Mouse (Mus musculus): ENCODE measurements around the gene Ddx39b. TPM values are rescaled to one million over a fixed set of nuclear protein-coding genes. Genes with fewer than 3 reads are reported as not detected.

Ddx39b gene
- total and polyA plus RNA-seq, 3 experiments = 206 to 787 (median 581) TPM

- peaks cover 3 to 12% of the 10 kb centered on the region in 2 experiments; a peak in 2 of 4 replicates for H3K36me3 ChIP-seq (ENCODE audit: control insufficient read depth in 1 of 2, insufficient read depth in 2 of 2, low read length in 2 of 2)
- H3K9ac ChIP-seq (ENCODE audit: control insufficient read depth, low read depth, low read length, poor library complexity, severe bottlenecking) = peak within 1 kb of the TSS; percentile 94
- DNase-seq (ENCODE audit: low read depth, low spot score) = peak; percentile 99
- H3K79me2 ChIP-seq (ENCODE audit: control insufficient read depth, insufficient read depth, low read length, poor library complexity) = peaks cover 23% of the 10 kb centered on the region
- H3K4me3 ChIP-seq (ENCODE audit: control insufficient read depth in 1 of 2, insufficient read depth in 1 of 2, low read depth in 2 of 2, low read length in 2 of 2) = peak within 1 kb of the TSS; percentile 64 to 94
- no peaks in the 10 kb centered on the region for H3K27me3 ChIP-seq (ENCODE audit: control insufficient read depth in 1 of 2, insufficient read depth in 2 of 2, low read length in 2 of 2)
- H3K4me1 ChIP-seq (ENCODE audit: control insufficient read depth in 1 of 2, insufficient read depth in 2 of 2, low read length in 2 of 2) = peaks cover 4 to 17% of the 10 kb centered on the region in 2 experiments; a peak in 3 of 4 replicates
- H3K9me3 ChIP-seq (replicated peaks; ENCODE audit: insufficient read depth, low read length) = no peaks in the 10 kb centered on the region
- peak within 1 kb of the TSS; percentile 98 for H3K27ac ChIP-seq (ENCODE audit: control insufficient read depth, low read depth, low read length)
- TF ChIP-seq ELF1 (IDR thresholded peaks at IDR 0.05; ENCODE audit: low read depth, low read length) = peak; percentile 98
- TF ChIP-seq ZNF384 (IDR thresholded peaks at IDR 0.05; ENCODE audit: low read depth, low read length) = 0 out of 2 replicates have a peak, but pooled peaks have one; percentile 4
- peak; percentile 67 for TF ChIP-seq ZMIZ1 (IDR thresholded peaks at IDR 0.05; ENCODE audit: low read depth, low read length)
- peak; percentile 61; the same call in 1 of the 2 replicates for TF ChIP-seq NRF1 (IDR thresholded peaks at IDR 0.05; ENCODE audit: insufficient read depth, low read depth, low read length, poor library complexity, severe bottlenecking)
- peak; percentile 96 for TF ChIP-seq SIN3A (IDR thresholded peaks at IDR 0.05; ENCODE audit: low read length)
- peak; percentile 89 for TF ChIP-seq KAT2A (conservative IDR thresholded peaks at IDR 0.05; ENCODE audit: low read depth, low read length)
- peak; percentile 77; the same call in 1 of the 2 replicates for TF ChIP-seq JUND (IDR thresholded peaks at IDR 0.05; ENCODE audit: low read depth, low read length)
- peak; percentile 75 to 78 for TF ChIP-seq POLR2A (IDR thresholded peaks at IDR 0.05; ENCODE audit: control insufficient read depth in 1 of 2, insufficient read depth in 1 of 2, low read depth in 1 of 2, low read length in 2 of 2, poor library complexity in 1 of 2)
- TF ChIP-seq ETS1 (IDR thresholded peaks at IDR 0.05; ENCODE audit: low read depth, low read length) = peak; percentile 66
- TF ChIP-seq MXI1 (IDR thresholded peaks at IDR 0.05; ENCODE audit: low read depth, low read length) = peak; percentile 85
- peak; percentile 83 for TF ChIP-seq TCF12 (IDR thresholded peaks at IDR 0.05; ENCODE audit: low read depth, low read length)
- no peak for TF ChIP-seq POLR2AphosphoS5 (IDR thresholded peaks at IDR 0.05; ENCODE audit: borderline replicate concordance, low read depth, low read length)
- TF ChIP-seq TAL1 (IDR thresholded peaks at IDR 0.05; ENCODE audit: low read length) = no peak
- peak; percentile 68; the same call in 1 of the 2 replicates for TF ChIP-seq CHD1 (IDR thresholded peaks at IDR 0.05; ENCODE audit: low read depth, low read length)
- peak; percentile 22; the same call in 1 of the 2 replicates for TF ChIP-seq MEF2A (IDR thresholded peaks at IDR 0.05; ENCODE audit: extremely low read depth, insufficient replicate concordance, low read depth, low read length, poor library complexity, severe bottlenecking)
- TF ChIP-seq USF1 (IDR thresholded peaks at IDR 0.05; ENCODE audit: low read depth, low read length) = peak; percentile 62
- peak; percentile 63; the same call in 1 of the 2 replicates for TF ChIP-seq POLR2AphosphoS2 (IDR thresholded peaks at IDR 0.05; ENCODE audit: low read length)
- no peak for TF ChIP-seq BHLHE40 (IDR thresholded peaks at IDR 0.05; ENCODE audit: borderline replicate concordance, low read depth, low read length)
- TF ChIP-seq GABPA (IDR thresholded peaks at IDR 0.05; ENCODE audit: low read depth, low read length) = no peak
- TF ChIP-seq SMC3 (IDR thresholded peaks at IDR 0.05; ENCODE audit: low read depth, low read length) = peak; percentile 40
- TF ChIP-seq RAD21 (IDR thresholded peaks at IDR 0.05; ENCODE audit: low read depth, low read length) = no peak
- peak; percentile 75 for TF ChIP-seq NELFE (IDR thresholded peaks at IDR 0.05; ENCODE audit: low read depth, low read length)
- peak; percentile 88 for TF ChIP-seq TBP (IDR thresholded peaks at IDR 0.05; ENCODE audit: low read depth, low read length)
- TF ChIP-seq E2F4 (IDR thresholded peaks at IDR 0.05; ENCODE audit: borderline replicate concordance, low read depth, low read length) = no peak
- no peak for TF ChIP-seq MAFK (IDR thresholded peaks at IDR 0.05; ENCODE audit: borderline replicate concordance, low read depth, low read length)
- TF ChIP-seq ZC3H11A (IDR thresholded peaks at IDR 0.05; ENCODE audit: low read depth, low read length) = peak; percentile 25; the same call in 1 of the 2 replicates
- TF ChIP-seq CTCF (IDR thresholded peaks at IDR 0.05 in 2 of 3, conservative IDR thresholded peaks at IDR 0.05 in 1 of 3; ENCODE audit: control insufficient read depth in 1 of 3, insufficient read depth in 1 of 3, low read depth in 2 of 3, low read length in 3 of 3, poor library complexity in 1 of 3, severe bottlenecking in 1 of 3) = peak in 1 of 3 experiments; percentile 9; a peak in 1 of 6 replicates
- no peak for TF ChIP-seq ZKSCAN1 (IDR thresholded peaks at IDR 0.05; ENCODE audit: low read depth, low read length)
- TF ChIP-seq MYC (IDR thresholded peaks at IDR 0.05; ENCODE audit: low read depth, low read length) = peak; percentile 94
- peak; percentile 55 for TF ChIP-seq RCOR1 (IDR thresholded peaks at IDR 0.05; ENCODE audit: low read depth, low read length)
- peak; percentile 97 for TF ChIP-seq MAZ (IDR thresholded peaks at IDR 0.05; ENCODE audit: low read depth, low read length)
- no peak for TF ChIP-seq USF2 (IDR thresholded peaks at IDR 0.05; ENCODE audit: borderline replicate concordance in 1 of 2, insufficient read depth in 1 of 2, low read depth in 1 of 2, low read length in 2 of 2)
- TF ChIP-seq CHD2 (IDR thresholded peaks at IDR 0.05; ENCODE audit: low read length) = peak; percentile 64
- TF ChIP-seq MAX (IDR thresholded peaks at IDR 0.05; ENCODE audit: low read length) = peak; percentile 93
- peak; percentile 15; the same call in 1 of the 2 replicates for TF ChIP-seq GATA1 (IDR thresholded peaks at IDR 0.05; ENCODE audit: low read depth, low read length)
- TF ChIP-seq MYB (IDR thresholded peaks at IDR 0.05; ENCODE audit: low read depth, low read length) = no peak
These were observed 5.7 kb upstream of the Ddx39b start, which contains the start of gene Nfkbil1 for GRCm38 (mm10) chr17:35235614-35236389. Gene Nfkbil1, minus strand, starts transcription at chr17:35235792.
